Mouse (Mus musculus): ENCODE measurements around the gene Fermt2. TPM values are rescaled to one million over a fixed set of nuclear protein-coding genes. Genes with fewer than 3 reads are reported as not detected.

Gene Fermt2
- total RNA-seq, 2 experiments from 2014 or later: 229 to 231 TPM

GRCm38 (mm10) chr14:45442781-45443560, 86.9 kb downstream of the Fermt2 start:
- intact Hi-C loops (cut with DNase I): no loop called here
- DNase-seq: no peak

- intact Hi-C loops (cut with DNase I): no loop called here
- no peak for DNase-seq
These were observed 88.6 kb downstream of the Fermt2 start for GRCm38 (mm10) chr14:45441291-45441690.

- intact Hi-C loops (cut with DNase I): no loop called here
These were observed 90.5 kb downstream of the Fermt2 start for GRCm38 (mm10) chr14:45439387-45439786.

DNA sequence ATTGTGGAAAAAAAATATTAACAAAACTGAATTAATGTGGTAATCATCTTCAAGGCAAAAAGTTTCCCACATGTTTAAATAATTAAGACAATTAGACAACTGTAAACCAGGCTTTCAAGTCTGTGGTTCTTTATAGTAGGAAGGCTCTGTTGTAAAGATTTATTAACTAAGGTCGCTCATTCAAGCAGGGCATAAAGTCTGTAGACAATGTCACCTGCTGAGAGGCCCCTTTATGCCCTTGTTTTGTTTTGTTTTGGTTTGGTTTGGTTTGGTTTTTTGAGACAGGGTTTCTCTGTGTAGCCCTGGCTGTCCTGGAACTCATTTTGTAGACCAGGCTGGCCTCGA, 91.0 kb downstream of the Fermt2 start:
- DNase-seq: no peak
- intact Hi-C loops (cut with DNase I): no loop called here

More at GRCm38 (mm10) chr14:45439387-45439786, 90.5 kb downstream of the Fermt2 start:
- no peak for DNase-seq

GRCm38 (mm10) chr14:45438250-45438930, 91.5 kb downstream of the Fermt2 start:
- intact Hi-C loops (cut with DNase I): no loop called here
- DNase-seq: no peak

DNA sequence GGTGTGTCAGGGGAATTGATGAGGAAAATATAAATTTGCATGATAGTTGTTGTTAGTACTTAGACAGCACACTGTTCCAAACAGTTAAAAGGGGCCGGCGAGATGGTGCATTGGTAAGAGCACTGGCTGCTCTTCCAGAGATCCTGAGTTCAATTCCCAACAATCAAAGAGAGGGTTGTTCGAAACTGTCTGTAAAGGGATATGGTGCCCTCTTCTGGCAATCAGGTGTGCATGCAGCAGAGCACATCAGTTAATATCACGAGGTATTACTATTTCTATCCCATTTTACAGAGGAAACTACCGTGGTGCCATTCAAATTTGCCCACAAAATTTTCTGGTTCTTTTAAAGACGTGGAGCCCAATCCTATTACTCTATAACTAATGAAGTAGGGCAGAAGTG, 95.7 kb downstream of the Fermt2 start:
- no peak for DNase-seq
- intact Hi-C loops (cut with DNase I): no loop called here

- intact Hi-C loops (cut with DNase I): no loop called here
These were observed 97.9 kb downstream of the Fermt2 start for GRCm38 (mm10) chr14:45432003-45432402.

DNA sequence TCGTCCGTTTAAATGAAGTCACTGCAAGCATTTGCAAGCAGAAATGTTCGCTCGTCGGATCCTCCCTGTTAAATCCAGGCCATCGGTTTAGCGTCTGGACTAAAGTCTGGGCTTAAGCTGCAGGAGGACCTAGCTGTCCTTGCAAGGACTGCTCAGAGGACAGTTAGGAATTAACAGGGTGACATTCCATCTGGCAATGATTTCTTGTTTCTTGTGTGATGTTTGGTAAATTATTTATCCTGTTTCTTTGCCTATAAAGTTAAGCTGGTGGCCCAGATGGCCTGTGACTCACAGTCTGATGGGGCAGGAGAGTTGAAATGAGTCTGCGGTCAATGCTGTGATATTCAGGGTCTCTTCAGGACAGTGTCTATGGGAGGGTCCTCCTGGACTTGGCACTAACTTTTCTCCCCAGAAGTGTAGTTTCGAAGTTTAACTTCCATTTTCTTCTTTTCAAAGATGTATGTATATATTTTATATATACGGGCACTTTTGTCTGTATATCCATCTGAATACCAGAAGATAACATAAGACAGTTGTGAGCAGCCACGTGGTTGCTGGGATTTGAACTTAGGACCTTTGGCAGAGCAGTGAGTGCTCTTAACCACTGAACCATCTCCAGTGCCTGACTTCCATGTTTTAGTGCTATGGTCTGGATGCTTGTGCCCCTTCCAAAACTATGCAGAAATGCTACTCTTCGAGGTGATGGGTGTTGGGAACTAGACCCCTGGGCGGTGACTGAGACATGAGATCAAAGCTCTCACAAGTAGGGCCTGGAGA, 99.7 kb downstream of the Fermt2 start:
- intact Hi-C loops (cut with DNase I): no loop called here
- no peak for DNase-seq

More at GRCm38 (mm10) chr14:45432003-45432402, 97.9 kb downstream of the Fermt2 start:
- no peak for DNase-seq

- DNase-seq: no peak
- intact Hi-C loops (cut with DNase I): loop anchor here (2.0 to 5.0 kb wide), 3 partner anchors 179 to 352 kb away; no protein-coding TSS in a partner anchor
These were observed 106.7 kb downstream of the Fermt2 start for GRCm38 (mm10) chr14:45423220-45423619.

DNA sequence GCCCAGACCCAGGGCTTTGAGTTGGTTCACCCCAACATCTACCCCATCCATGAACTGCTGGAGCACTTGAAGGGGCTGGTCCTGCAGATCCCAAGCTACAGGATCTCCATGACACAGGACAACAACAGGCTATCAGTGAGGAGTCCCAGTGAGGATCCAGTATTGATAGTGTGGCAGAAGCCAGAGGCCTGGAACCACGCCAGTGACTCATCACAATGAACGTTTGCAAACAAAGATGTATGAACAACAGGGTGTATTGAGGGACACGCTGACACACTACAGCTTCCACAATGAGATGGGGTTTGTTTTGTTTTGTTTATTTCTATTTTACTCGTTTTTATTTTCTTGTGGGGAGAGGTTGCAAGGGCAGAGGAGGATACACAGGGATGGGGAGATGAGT, 107.5 kb downstream of the Fermt2 start:
- DNase-seq: no peak
- intact Hi-C loops (cut with DNase I): loop anchor here (2.0 to 5.0 kb wide), 3 partner anchors 180 to 352 kb away; no protein-coding TSS in a partner anchor

DNA sequence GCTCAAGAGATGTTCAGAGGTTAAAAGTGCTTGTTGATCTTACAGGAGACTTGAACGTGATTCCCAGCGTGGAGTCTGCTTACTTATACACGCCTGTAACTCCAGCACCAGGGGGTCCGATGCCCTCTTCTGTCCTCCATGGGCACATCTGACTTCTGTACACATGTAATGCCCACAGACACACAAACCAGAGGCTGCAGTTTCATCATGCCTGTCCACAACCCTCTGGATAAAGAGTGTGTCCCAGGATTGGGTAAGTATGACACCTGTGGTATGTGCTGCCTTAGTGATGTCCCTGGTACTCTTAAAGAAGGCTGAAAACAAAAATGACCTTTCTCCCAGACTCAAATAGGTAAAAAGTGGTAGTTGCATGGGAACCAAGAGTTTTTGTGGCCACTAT, 110.6 kb downstream of the Fermt2 start:
- no peak for DNase-seq
- intact Hi-C loops (cut with DNase I): no loop called here

DNA sequence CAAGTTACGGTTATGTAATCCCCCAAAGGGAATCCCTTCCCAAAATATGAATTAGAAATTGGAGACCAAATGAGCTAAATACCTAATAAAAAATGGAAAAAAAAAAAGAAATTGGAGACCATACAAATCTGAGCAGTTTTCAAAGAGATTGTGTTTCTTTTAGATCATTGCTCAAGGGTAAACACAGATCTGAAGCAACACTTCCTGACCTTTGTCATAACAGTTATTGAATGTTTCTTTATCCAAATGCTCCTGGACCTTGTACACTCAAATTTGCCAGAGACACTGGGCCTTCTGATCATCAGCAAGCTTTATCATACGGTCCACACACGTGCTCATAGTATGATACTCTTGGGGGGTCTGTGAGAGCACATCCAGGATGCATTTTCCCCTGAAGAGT, 111.4 kb downstream of the Fermt2 start:
- intact Hi-C loops (cut with DNase I): no loop called here
- DNase-seq: no peak

- DNase-seq: no peak
- intact Hi-C loops (cut with DNase I): no loop called here
These were observed 113.7 kb downstream of the Fermt2 start for GRCm38 (mm10) chr14:45416265-45416664.

Other genes with a start within 250 kb of the Fermt2 start
- gene Ero1l, start 211.3 kb downstream of the Fermt2 start, total RNA-seq (2021): 1 to 10 TPM; 3.7 to 7.3 TPM
- gene Psmc6, start 200.3 kb downstream of the Fermt2 start, total RNA-seq (2021): 100 to 1,000 TPM in 1 of 2 experiments, 10 to 100 TPM in 1; 87.4 to 103 TPM
- 10 to 100 TPM; 57.6 to 61.3 TPM for gene Styx, start 179.0 kb downstream of the Fermt2 start, total RNA-seq (2021)
- gene Gnpnat1, start 125.2 kb downstream of the Fermt2 start, total RNA-seq (2021): 10 to 100 TPM in 1 of 2 experiments, 1 to 10 TPM in 1; 8.1 to 11.0 TPM
- gene Ddhd1, start 128.0 kb upstream of the Fermt2 start, total RNA-seq (2021): 1 to 10 TPM; 2.7 to 3.3 TPM

All from gastrocnemius, postnatal 36 days (tissue).